Mouse (Mus musculus) B cell, adult 67 days (primary cell): Measurements from ENCODE around the gene Uhrf2. TPM values are rescaled to one million over a fixed set of nuclear protein-coding genes. Genes with fewer than 3 reads are reported as not detected.

Source experiments
- total RNA-seq, 2 experiments: library from RNA; stranded (reverse); gene quantifications; 4 replicates each; pipeline ENCODE4 v1.2.4; 2023

The Uhrf2 gene
- total RNA-seq, result 10 to 100 TPM; 77.9 to 80.3 TPM

DNA sequence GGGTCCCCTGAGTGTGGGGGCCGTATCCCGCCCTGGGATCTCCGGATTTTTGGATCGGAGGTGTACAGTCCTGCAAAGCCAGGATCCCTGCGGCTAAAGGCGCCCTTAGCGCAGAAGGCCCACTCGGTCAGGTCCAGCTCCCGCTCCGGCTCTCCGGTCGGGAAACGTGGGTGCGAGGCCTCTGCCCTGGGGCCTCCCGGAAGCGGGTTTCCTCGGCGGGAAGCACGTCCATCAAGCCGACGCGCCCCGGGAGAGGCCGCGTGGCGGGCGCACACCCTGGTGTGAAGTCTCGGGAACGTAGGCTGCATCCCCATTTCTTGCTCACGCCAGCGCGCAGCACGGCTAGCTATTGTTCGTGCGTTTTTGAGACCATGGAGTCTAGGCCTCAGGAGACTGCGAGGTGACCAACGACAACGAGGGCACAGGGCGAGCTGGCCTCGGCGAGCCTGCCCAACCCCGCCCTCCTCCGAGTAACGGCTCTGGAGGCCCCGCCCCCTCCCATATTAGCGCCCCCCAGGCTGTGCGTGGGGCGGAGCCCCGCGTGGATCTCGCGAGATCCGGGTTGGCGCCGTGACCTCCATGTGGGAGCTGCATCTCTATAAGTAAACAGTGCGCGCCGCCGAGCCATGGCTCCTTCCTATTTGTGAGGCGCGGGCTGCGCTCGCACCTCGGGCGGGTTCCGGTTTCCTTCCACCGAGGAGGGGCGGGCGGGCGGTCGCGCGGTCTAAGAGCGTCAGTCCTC, at the start of gene Uhrf2:
Gene Uhrf2 (plus strand): TSS at position 620 of the 742 bp plus-strand sequence.

GRCm38 (mm10) chr19:30003621-30004020, 26.7 kb upstream of the Uhrf2 start, which contains the start of gene Trpd52l3:
TSS of gene Trpd52l3 (plus strand) at chr19:30003790.

Other genes with a start within 250 kb of the Uhrf2 start
- gene 9930021J03Rik, start 224.5 kb upstream of the Uhrf2 start, total RNA-seq, result 10 to 100 TPM; 32.7 to 34.4 TPM
- gene Ranbp6, start 217.5 kb upstream of the Uhrf2 start, total RNA-seq, result 10 to 100 TPM; 26.7 to 32.0 TPM
- not detected for gene Il33, start 105.4 kb upstream of the Uhrf2 start, total RNA-seq
- gene Trpd52l3, start 26.7 kb upstream of the Uhrf2 start, total RNA-seq, result not detected
- gene Gldc, start 144.9 kb downstream of the Uhrf2 start, total RNA-seq, result under 1 TPM in 1 of 2 experiments, not detected in 1; 0.26 TPM
- not detected for gene Mbl2, start 202.4 kb downstream of the Uhrf2 start, total RNA-seq